Mouse (Mus musculus): Measurements from ENCODE around the gene Gadd45g. TPM values are rescaled to one million over a fixed set of nuclear protein-coding genes. Genes with fewer than 3 reads are reported as not detected.

Gene Gadd45g
- polyA plus RNA-seq (2014; fragmentation: Nextera tagmentation; extraction: Ambion mirVana), result 29.1 and 33.0 TPM in 2 replicates

DNA sequence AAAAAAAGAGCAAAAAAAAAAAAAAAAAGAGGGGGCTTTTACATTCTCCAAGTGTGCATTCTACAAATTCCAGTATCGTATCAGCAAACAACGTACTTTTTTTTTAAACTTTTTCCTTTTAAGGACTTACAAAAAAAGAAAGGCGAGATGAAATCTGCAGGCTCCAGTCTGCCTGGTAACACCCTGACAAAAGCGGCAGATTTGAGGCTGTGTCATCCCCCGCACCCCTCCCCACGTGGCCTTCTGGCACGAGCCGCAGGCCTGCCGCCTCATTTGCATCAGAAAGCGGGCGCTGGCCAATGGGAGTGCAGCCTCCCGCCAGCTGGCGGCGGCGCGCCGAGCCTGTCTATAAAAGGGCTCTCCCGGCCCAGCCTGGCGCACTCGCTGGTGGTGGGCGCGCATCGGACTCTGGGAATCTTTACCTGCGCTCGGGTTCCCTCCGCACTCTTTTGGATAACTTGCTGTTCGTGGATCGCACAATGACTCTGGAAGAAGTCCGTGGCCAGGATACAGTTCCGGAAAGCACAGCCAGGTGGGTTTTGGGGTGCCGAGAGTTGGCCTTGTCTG, at the start of gene Gadd45g:
Gene Gadd45g (plus strand): TSS at position 378 of the 567 bp plus-strand sequence.
- peak; percentile 97 for DNase-seq (ENCODE audit: low spot score)
- peak within 1 kb of the TSS; percentile 95 for H3K4me2 ChIP-seq (ENCODE audit: low read length)
- WGBS, result under 1% methylated on average over 31 of the region's 31 CpGs
- no peaks in the 10 kb centered on the region for H3K36me3 ChIP-seq (ENCODE audit: control insufficient read depth, insufficient read depth, low read length)
- ATAC-seq (replicated peaks; ENCODE audit: low FRiP score, low TSS enrichment, low read depth), result peak; percentile 89
- H3K4me1 ChIP-seq (replicated peaks; ENCODE audit: control insufficient read depth, insufficient read depth, low read length), result peaks cover 26% of the 10 kb centered on the region
- no peaks in the 10 kb centered on the region for H3K9me3 ChIP-seq (ENCODE audit: control insufficient read depth, low read length)
- H3K27ac ChIP-seq (ENCODE audit: low read depth), result peak within 1 kb of the TSS; percentile 79
- peak within 1 kb of the TSS; percentile 49 for H3K4me3 ChIP-seq (ENCODE audit: low read depth, low read length)
- H3K27me3 ChIP-seq (replicated peaks; ENCODE audit: control insufficient read depth, insufficient read depth, low read length), result no peaks in the 10 kb centered on the region
- peak within 1 kb of the TSS; percentile 61 for H3K9ac ChIP-seq (ENCODE audit: low read length)

DNA sequence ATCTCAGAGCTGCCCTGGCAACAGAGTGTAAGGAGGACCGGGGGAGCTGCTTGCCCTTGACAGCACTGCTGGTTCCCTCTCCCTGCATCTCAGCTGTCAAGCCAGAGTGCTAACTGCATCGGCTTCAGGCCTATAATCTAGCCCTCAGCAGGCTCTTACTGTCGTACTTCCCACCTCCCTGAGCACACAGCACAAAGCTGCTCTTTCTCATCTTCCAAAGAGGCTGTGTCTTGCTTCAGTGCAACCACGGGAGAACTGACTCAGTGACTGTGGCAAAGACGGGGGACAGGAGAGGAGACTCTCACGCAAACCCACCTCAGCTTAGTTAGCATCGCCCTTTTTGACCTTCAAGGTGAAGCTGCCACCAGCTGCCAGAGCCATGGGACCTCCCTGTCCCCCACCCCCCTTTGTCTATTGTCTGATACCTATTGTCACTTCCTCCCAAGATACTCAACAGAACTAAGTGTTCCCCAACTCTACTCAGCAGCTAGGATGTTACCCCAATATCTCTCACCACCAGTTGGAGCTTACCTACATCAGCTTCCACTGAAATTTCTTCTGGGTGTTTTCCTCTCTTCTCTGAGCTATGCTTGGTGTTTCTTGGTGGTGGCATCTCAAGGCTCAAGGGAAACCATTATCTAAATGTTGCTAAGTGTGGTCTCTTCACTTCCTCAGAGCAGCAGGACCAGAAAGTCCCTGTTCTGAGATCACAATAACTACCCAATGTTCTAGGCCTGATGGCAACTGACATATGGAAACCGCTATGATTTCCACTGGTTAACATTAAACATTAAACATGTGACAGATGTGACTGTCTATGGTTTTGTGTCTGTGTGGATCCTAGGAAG, 48.4 kb upstream of the Gadd45g start:
- ATAC-seq (replicated peaks; ENCODE audit: low FRiP score, low TSS enrichment, low read depth), result no peak
- DNase-seq (ENCODE audit: low spot score), result no peak
- Histone ChIP-seq H3K4me2 (ENCODE audit: low read length) (no peak overlapping the region), H3K4me1 (replicated peaks; ENCODE audit: control insufficient read depth, insufficient read depth, low read length) (no peaks in the 10 kb centered on the region), H3K9me3 (ENCODE audit: control insufficient read depth, low read length) (no peaks in the 10 kb centered on the region), H3K9ac (ENCODE audit: low read length) (no peak overlapping the region), H3K27me3 (replicated peaks; ENCODE audit: control insufficient read depth, insufficient read depth, low read length) (peaks cover 1% of the 10 kb centered on the region; the same call in 1 of the 2 replicates), H3K4me3 (ENCODE audit: low read depth, low read length) (no peak overlapping the region), H3K27ac (ENCODE audit: low read depth) (no peak overlapping the region), H3K36me3 (ENCODE audit: control insufficient read depth, insufficient read depth, low read length) (no peaks in the 10 kb centered on the region)
- 59% methylated on average over 8 of the region's 8 CpGs for WGBS

DNA sequence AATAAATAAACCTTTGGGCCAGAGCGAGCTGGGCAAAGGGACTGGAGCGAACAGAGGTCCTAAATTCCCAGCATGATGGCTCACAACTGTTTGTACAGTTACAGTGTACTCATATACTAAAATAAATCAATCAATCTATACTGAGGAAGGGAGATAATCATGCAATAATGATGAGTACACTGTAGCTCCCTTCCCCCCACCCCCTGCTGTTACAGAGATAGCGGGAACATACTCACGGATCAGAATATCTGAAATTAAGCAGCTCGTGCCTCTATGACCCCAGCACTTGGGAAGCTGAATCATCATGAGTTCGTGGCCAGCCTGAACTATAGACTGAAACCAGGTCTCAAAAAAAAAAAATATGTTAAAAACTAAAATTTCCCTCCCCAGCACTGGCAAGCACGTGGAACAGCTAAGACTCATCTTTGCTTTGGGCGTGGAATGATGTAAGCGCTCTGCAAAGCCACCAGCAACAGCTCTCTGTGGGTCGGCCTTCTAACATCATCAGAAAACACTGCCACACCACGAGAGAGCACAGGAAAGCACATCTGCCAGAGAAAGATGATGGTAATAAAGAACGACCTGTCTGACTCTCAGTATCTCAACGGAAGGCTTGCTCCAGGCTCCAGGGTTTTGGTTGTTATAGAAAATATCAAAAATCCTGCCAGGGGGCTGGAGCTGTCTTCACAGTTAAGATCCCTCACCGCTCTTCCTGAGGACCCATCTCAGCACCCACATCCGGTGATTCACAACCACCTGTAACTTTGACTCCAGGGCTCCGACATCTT, 46.5 kb upstream of the Gadd45g start:
- Histone ChIP-seq H3K4me3 (ENCODE audit: low read depth, low read length) (no peak overlapping the region), H3K9me3 (ENCODE audit: control insufficient read depth, low read length) (no peaks in the 10 kb centered on the region), H3K4me2 (ENCODE audit: low read length) (no peak overlapping the region), H3K27me3 (replicated peaks; ENCODE audit: control insufficient read depth, insufficient read depth, low read length) (no peaks in the 10 kb centered on the region), H3K4me1 (replicated peaks; ENCODE audit: control insufficient read depth, insufficient read depth, low read length) (no peaks in the 10 kb centered on the region), H3K36me3 (ENCODE audit: control insufficient read depth, insufficient read depth, low read length) (no peaks in the 10 kb centered on the region), H3K27ac (ENCODE audit: low read depth) (no peak overlapping the region), H3K9ac (ENCODE audit: low read length) (no peak overlapping the region)
- WGBS, result 72% methylated on average over 16 of the region's 16 CpGs
- DNase-seq (ENCODE audit: low spot score), result no peak
- no peak for ATAC-seq (replicated peaks; ENCODE audit: low FRiP score, low TSS enrichment, low read depth)

DNA sequence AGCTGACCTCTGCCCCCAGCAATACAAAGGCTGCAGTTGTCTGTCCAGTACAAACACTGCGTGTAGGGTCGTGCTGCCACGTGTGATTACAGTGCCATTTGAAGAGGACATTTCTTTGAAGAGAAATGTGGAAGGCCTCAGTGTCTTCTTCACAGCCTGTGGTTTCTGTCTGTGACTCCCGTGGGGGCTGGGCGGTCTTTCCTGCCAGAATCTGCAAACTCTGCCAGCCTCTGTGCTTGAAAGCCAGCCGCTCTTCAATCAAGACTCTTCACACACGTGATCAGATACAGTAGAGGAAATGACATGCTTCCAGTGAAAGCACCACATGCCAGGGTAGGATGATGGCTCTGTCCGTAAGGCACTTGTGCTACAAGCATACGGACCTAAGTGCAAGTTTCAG, 45.6 kb upstream of the Gadd45g start:
- Histone ChIP-seq H3K27ac (ENCODE audit: low read depth) (no peak overlapping the region), H3K27me3 (replicated peaks; ENCODE audit: control insufficient read depth, insufficient read depth, low read length) (no peaks in the 10 kb centered on the region), H3K36me3 (ENCODE audit: control insufficient read depth, insufficient read depth, low read length) (no peaks in the 10 kb centered on the region), H3K9ac (ENCODE audit: low read length) (no peak overlapping the region), H3K4me1 (replicated peaks; ENCODE audit: control insufficient read depth, insufficient read depth, low read length) (no peaks in the 10 kb centered on the region), H3K4me2 (ENCODE audit: low read length) (no peak overlapping the region), H3K9me3 (ENCODE audit: control insufficient read depth, low read length) (no peaks in the 10 kb centered on the region), H3K4me3 (ENCODE audit: low read depth, low read length) (no peak overlapping the region)
- ATAC-seq (replicated peaks; ENCODE audit: low FRiP score, low TSS enrichment, low read depth) (no peak), DNase-seq (ENCODE audit: low spot score) (no peak)
- 55% methylated on average over 9 of the region's 9 CpGs for WGBS

DNA sequence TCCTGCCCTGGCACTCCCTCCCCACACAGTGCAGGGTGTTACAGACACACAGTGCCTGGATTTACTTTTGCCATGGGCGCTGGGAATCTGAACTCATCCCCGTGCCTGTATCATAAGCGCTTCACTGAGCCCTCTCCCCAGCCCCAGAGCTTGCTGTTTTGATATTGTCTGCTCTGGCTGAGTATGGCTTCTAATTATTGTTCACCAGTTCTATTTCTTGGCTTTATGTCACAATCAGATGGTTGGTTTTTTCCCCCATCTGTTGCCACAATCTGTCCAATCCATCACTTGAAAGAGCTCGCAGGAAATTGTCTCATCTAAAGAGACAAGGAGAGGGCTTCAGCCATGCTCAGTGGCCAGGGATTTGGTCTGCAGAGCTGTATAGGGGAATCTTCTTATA, 40.8 kb upstream of the Gadd45g start:
- DNase-seq (ENCODE audit: low spot score) (no peak), ATAC-seq (replicated peaks; ENCODE audit: low FRiP score, low TSS enrichment, low read depth) (no peak)
- H3K9me3 ChIP-seq (ENCODE audit: control insufficient read depth, low read length), result no peaks in the 10 kb centered on the region
- no peak overlapping the region for H3K9ac ChIP-seq (ENCODE audit: low read length)
- no peak overlapping the region for H3K27ac ChIP-seq (ENCODE audit: low read depth)
- no peaks in the 10 kb centered on the region for H3K27me3 ChIP-seq (replicated peaks; ENCODE audit: control insufficient read depth, insufficient read depth, low read length)
- no peak overlapping the region for H3K4me2 ChIP-seq (ENCODE audit: low read length)
- no peaks in the 10 kb centered on the region for H3K4me1 ChIP-seq (replicated peaks; ENCODE audit: control insufficient read depth, insufficient read depth, low read length)
- H3K36me3 ChIP-seq (ENCODE audit: control insufficient read depth, insufficient read depth, low read length), result no peaks in the 10 kb centered on the region
- 64% methylated on average over 4 of the region's 4 CpGs for WGBS
- H3K4me3 ChIP-seq (ENCODE audit: low read depth, low read length), result no peak overlapping the region

DNA sequence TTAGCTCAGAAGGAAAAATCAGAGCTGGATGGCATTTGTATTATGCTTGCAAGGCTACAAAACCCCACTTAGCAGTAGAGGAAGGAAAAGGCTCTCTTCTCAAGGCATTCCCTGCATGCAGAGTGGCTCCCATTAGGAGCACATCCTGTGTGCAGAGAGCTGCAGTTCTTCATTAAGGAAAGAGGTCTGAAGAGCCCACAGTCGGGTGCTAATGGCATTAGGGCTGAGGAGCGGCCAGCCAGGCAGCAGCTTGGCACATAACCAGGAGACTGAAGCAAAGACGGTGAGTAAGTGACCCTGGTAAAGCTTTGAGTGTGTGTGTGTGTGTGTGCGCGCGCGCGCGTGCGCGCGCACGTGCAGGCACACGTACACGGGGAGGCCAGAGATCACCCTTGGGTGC, 40.3 kb upstream of the Gadd45g start:
- Histone ChIP-seq H3K27ac (ENCODE audit: low read depth) (no peak overlapping the region), H3K9ac (ENCODE audit: low read length) (no peak overlapping the region)
- 81% methylated on average over 15 of the region's 15 CpGs for WGBS

DNA sequence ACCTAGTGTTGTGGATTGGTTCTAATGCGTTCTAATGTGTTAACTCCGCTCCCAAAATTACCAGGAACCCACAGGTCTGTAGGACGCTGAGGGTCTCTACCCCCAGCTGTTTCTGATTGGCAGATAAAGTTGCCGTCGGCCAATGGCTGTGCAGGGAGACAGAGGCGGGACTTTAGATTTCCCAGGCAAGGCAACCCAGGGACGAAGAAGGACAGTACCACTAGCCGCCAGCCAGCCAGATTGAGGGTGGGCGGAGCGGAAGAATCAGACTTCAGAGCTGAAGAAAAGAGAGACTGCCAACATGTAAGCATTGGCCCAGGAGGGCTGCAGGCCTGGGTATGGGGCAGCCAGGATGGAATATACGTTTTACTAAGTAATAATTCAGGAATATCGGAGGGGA, 38.3 kb upstream of the Gadd45g start:
- WGBS, result 28% methylated on average over 12 of the region's 12 CpGs

More for the DNA sequence above, 40.3 kb upstream of the Gadd45g start:
- Histone ChIP-seq H3K27me3 (replicated peaks; ENCODE audit: control insufficient read depth, insufficient read depth, low read length) (no peaks in the 10 kb centered on the region), H3K4me3 (ENCODE audit: low read depth, low read length) (no peak overlapping the region), H3K36me3 (ENCODE audit: control insufficient read depth, insufficient read depth, low read length) (no peaks in the 10 kb centered on the region), H3K4me1 (replicated peaks; ENCODE audit: control insufficient read depth, insufficient read depth, low read length) (no peaks in the 10 kb centered on the region), H3K9me3 (ENCODE audit: control insufficient read depth, low read length) (no peaks in the 10 kb centered on the region), H3K4me2 (ENCODE audit: low read length) (no peak overlapping the region)
- no peak for ATAC-seq (replicated peaks; ENCODE audit: low FRiP score, low TSS enrichment, low read depth)
- DNase-seq (ENCODE audit: low spot score), result no peak

More for the DNA sequence above, 38.3 kb upstream of the Gadd45g start:
- Histone ChIP-seq H3K9me3 (ENCODE audit: control insufficient read depth, low read length) (no peaks in the 10 kb centered on the region), H3K36me3 (ENCODE audit: control insufficient read depth, insufficient read depth, low read length) (no peaks in the 10 kb centered on the region), H3K4me2 (ENCODE audit: low read length) (0 out of 2 replicates have a peak overlapping the region, but pooled peaks have one; percentile 3), H3K27me3 (replicated peaks; ENCODE audit: control insufficient read depth, insufficient read depth, low read length) (no peaks in the 10 kb centered on the region), H3K4me3 (ENCODE audit: low read depth, low read length) (no peak overlapping the region), H3K9ac (ENCODE audit: low read length) (no peak overlapping the region), H3K4me1 (replicated peaks; ENCODE audit: control insufficient read depth, insufficient read depth, low read length) (no peaks in the 10 kb centered on the region; the same call in 1 of the 2 replicates), H3K27ac (ENCODE audit: low read depth) (no peak overlapping the region)
- ATAC-seq (replicated peaks; ENCODE audit: low FRiP score, low TSS enrichment, low read depth), result no peak
- no peak for DNase-seq (ENCODE audit: low spot score)

All from intestine, embryonic 14.5 days (tissue).